Mouse (Mus musculus) kidney, postnatal 0 days (tissue): ENCODE data around the gene Grip1. TPM values are rescaled to one million over a fixed set of nuclear protein-coding genes. Genes with fewer than 3 reads are reported as not detected.

Source experiments
- ATAC-seq: fragments of 200-750 bp; cut with Nextera tagmentation; replicated peaks from 2 replicates; pipeline ENCODE4 v1.8.0; 2017; ENCODE audit warnings: low read depth, moderate number of reproducible peaks, moderate TSS enrichment, moderate library complexity; ENCODE audit not compliant: low FRiP score
- DNase-seq: peaks from one replicate; pipeline ENCODE4 v3.0.0-alpha.2; 2016; ENCODE audit warnings: low spot score
- H3K27ac ChIP-seq: fragments of 300-500 bp; sonication (generic); 2 replicates; pipeline ENCODE4 v1.5.1; 2014; ENCODE audit warnings: mild to moderate bottlenecking
- H3K27me3 ChIP-seq: fragments of 300-500 bp; sonication (generic); 2 replicates; pipeline ENCODE4 v1.6.1; 2014; ENCODE audit warnings: low read length, mixed read lengths; ENCODE audit not compliant: insufficient read depth
- H3K36me3 ChIP-seq: fragments of 300-500 bp; sonication (generic); 2 replicates; pipeline ENCODE4 v1.6.1; 2014; ENCODE audit warnings: low read length, mixed read lengths; ENCODE audit not compliant: insufficient read depth
- H3K4me1 ChIP-seq: fragments of 300-500 bp; sonication (generic); replicated peaks from 2 replicates; pipeline ENCODE4 v1.6.1; 2014; ENCODE audit warnings: antibody characterized with exemption, low read length, mixed read lengths; ENCODE audit not compliant: insufficient read depth
- H3K4me2 ChIP-seq: fragments of 300-500 bp; sonication (generic); 2 replicates; pipeline ENCODE4 v1.6.1; 2014; ENCODE audit warnings: mild to moderate bottlenecking, low read length, moderate library complexity, mixed read lengths
- H3K4me3 ChIP-seq: fragments of 300-500 bp; sonication (generic); replicated peaks from 2 replicates; pipeline ENCODE4 v1.5.1; 2014; ENCODE audit warnings: low read depth, low read length
- H3K9ac ChIP-seq: fragments of 300-500 bp; sonication (generic); 2 replicates; pipeline ENCODE4 v1.6.1; 2014; ENCODE audit warnings: low read depth, low read length
- H3K9me3 ChIP-seq: fragments of 300-500 bp; sonication (generic); replicated peaks from 2 replicates; pipeline ENCODE4 v1.6.1; 2016; ENCODE audit warnings: low read length, inconsistent platforms, mixed read lengths
- CTCF ChIP-seq: IDR thresholded peaks from 2 replicates; pipeline ENCODE4 v1.5.1; 2016; ENCODE audit warnings: antibody characterized with exemption, low read depth, mild to moderate bottlenecking, moderate library complexity
- WGBS: fragments of 180-500 bp; shearing (Covaris S2); extraction: QIAGEN DNeasy Blood & Tissue Kit; methylation state at CpG from one replicate; pipeline ENCODE4 v1.1.7; 2014; 5-methylcytosine and 5-hydroxymethylcytosine counted together
- polyA plus RNA-seq: library from polyadenylated mRNA; unstranded; fragments of >200 nt; fragmentation: Nextera tagmentation; extraction: Ambion mirVana; gene quantifications from 2 replicates; pipeline ENCODE4 v1.2.1, GENCODE M21; 2015

Gene Grip1
- polyA plus RNA-seq, 1 experiment from 2014 or later: 3.1 TPM

- Histone ChIP-seq H3K9ac (no peak overlapping the region), H3K27ac (no peak overlapping the region), H3K36me3 (no peaks in the 10 kb centered on the region), H3K9me3 (no peaks in the 10 kb centered on the region), H3K4me2 (no peak overlapping the region), H3K4me1 (no peaks in the 10 kb centered on the region), H3K27me3 (no peaks in the 10 kb centered on the region), H3K4me3 (no peak overlapping the region)
- no peak for TF ChIP-seq CTCF
- WGBS: 85% methylated on average over 11 of the region's 11 CpGs
- DNase-seq: no peak
- no peak for ATAC-seq
These were observed 392.2 kb downstream of the Grip1 start for GRCm38 (mm10) chr10:119845705-119846410.

- no peak for TF ChIP-seq CTCF
- H3K27ac ChIP-seq: no peak overlapping the region
These were observed 398.0 kb downstream of the Grip1 start for GRCm38 (mm10) chr10:119851594-119851993.

GRCm38 (mm10) chr10:119852582-119853135 lies 399.0 kb downstream of the Grip1 start:
- DNase-seq (peak; percentile 67), ATAC-seq (peak; percentile 13; the same call in 1 of the 2 replicates)
- H3K27ac ChIP-seq: no peak overlapping the region
- no peak overlapping the region for H3K4me3 ChIP-seq
- WGBS: 27% methylated on average over 7 of the region's 7 CpGs
- no peak overlapping the region for H3K9ac ChIP-seq
- H3K4me1 ChIP-seq: no peaks in the 10 kb centered on the region
- H3K4me2 ChIP-seq: no peak overlapping the region
- no peak for TF ChIP-seq CTCF
- no peaks in the 10 kb centered on the region for H3K27me3 ChIP-seq
- H3K9me3 ChIP-seq: no peaks in the 10 kb centered on the region
- H3K36me3 ChIP-seq: no peaks in the 10 kb centered on the region

More at GRCm38 (mm10) chr10:119851594-119851993, 398.0 kb downstream of the Grip1 start:
- no peak for DNase-seq
- 59% methylated on average over 11 of the region's 11 CpGs for WGBS
- Histone ChIP-seq H3K4me1 (no peaks in the 10 kb centered on the region), H3K27me3 (no peaks in the 10 kb centered on the region), H3K4me3 (no peak overlapping the region), H3K4me2 (no peak overlapping the region), H3K9ac (no peak overlapping the region), H3K9me3 (no peaks in the 10 kb centered on the region), H3K36me3 (no peaks in the 10 kb centered on the region)
- no peak for ATAC-seq

- 78% methylated on average over 3 of the region's 3 CpGs for WGBS
- Histone ChIP-seq H3K4me2 (no peak overlapping the region), H3K36me3 (no peaks in the 10 kb centered on the region), H3K4me1 (no peaks in the 10 kb centered on the region), H3K27ac (no peak overlapping the region), H3K4me3 (no peak overlapping the region), H3K9ac (no peak overlapping the region), H3K27me3 (no peaks in the 10 kb centered on the region), H3K9me3 (0 out of 2 replicates have a peak, but pooled peaks cover 3% of the 10 kb centered on the region)
- TF ChIP-seq CTCF: no peak
- no peak for DNase-seq
- no peak for ATAC-seq
These were observed 414.1 kb downstream of the Grip1 start for GRCm38 (mm10) chr10:119867726-119868125.

GRCm38 (mm10) chr10:119868995-119869579 lies 415.5 kb downstream of the Grip1 start:
- Histone ChIP-seq H3K4me2 (no peak overlapping the region), H3K4me3 (no peak overlapping the region), H3K36me3 (no peaks in the 10 kb centered on the region), H3K4me1 (no peaks in the 10 kb centered on the region), H3K9ac (no peak overlapping the region), H3K27ac (no peak overlapping the region), H3K27me3 (no peaks in the 10 kb centered on the region), H3K9me3 (no peaks in the 10 kb centered on the region)
- WGBS: 78% methylated on average over 11 of the region's 11 CpGs
- no peak for TF ChIP-seq CTCF
- ATAC-seq: no peak
- no peak for DNase-seq

GRCm38 (mm10) chr10:119876721-119877120 lies 423.1 kb downstream of the Grip1 start:
- H3K27ac ChIP-seq: no peak overlapping the region
- H3K27me3 ChIP-seq: no peaks in the 10 kb centered on the region
- no peaks in the 10 kb centered on the region for H3K36me3 ChIP-seq
- H3K9ac ChIP-seq: no peak overlapping the region
- H3K4me2 ChIP-seq: no peak overlapping the region
- no peaks in the 10 kb centered on the region for H3K9me3 ChIP-seq
- TF ChIP-seq CTCF: no peak
- H3K4me3 ChIP-seq: no peak overlapping the region
- DNase-seq (no peak), ATAC-seq (no peak)
- WGBS: 45% methylated on average over 6 of the region's 6 CpGs
- no peaks in the 10 kb centered on the region for H3K4me1 ChIP-seq
